Mouse (Mus musculus): Measurements from ENCODE around the gene Asb3. TPM values are rescaled to one million over a fixed set of nuclear protein-coding genes. Genes with fewer than 3 reads are reported as not detected.
"Not testable (repeated sequence)": the region's sequence is repeated elsewhere in the genome, so short reads cannot be mapped to it uniquely, and the experiment has no call there.

Gene Asb3
- total RNA-seq, 2 experiments from 2014 or later: 6.1 to 6.9 TPM

DNA sequence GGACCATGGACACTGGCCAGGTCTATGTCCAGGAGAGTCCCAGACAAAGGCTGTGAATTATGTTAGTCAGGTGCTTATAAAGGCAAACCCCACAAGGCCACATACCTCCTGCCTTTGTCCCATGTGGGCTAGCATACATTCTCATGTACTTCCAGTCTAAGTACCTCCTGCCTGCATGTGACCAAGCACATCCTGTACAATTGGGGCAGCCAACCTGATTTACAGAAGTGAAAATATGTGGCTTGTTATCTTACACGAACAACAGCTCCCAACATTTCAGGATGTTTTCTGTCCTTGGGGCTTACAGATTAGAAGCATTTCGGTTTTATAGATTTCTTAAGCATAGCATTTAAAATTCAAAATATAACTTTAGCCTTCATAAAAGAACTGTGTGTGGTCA lies 114.8 kb downstream of the Asb3 start:
- DNase-seq: no peak

DNA sequence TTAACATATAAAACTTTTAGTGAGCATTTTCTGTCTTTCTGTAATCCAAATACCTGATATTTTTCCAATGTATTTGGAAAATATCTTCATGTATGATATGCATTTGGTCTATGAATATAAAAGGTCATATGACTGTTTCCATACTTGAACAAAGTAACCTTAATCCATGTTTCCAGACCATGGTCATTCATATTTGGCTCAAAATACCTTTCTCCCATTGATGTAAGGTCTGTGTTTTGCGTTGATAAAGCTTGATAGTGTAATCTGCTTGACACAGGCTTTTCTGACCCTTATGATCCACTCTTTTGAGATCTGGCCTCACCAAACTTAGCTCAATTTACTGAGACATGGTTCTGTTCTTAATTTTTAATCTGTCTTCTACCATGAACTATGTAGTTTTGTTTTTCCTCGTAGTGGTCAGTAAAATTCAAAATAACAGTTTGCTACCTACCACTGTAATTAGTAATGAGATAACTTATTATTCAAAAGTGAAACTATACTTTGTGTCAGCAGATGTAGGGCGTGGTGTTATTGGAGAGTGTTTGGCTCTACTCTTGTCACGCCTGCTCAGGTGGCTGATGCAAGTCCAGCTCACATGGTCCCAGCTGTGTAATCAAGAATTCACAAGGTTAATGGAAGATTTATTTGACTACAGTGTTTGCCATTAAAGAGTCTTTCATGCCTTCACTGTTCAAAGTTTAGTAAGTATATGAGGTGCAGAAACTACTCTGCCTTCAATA lies 116.1 kb downstream of the Asb3 start:
- no peak for DNase-seq

DNA sequence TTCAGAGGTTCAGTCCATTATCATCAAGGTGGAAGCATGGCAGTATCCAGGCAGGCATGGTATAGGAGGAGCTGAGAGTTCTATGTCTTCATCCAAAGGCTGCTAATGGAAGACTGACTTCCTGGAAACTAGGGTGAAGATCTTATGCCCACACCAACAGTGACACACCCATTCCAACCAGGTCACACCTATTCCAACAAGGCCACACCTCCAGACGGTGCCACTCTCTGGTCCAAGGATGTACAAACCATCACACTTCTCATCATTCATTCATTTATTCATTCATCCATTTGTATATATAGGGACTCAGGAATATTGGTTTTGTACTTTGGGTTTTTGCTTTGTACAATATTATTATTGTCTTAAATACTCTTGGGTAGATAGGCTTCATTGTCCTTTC lies 124.5 kb downstream of the Asb3 start:
- DNase-seq: not testable (repeated sequence)

DNA sequence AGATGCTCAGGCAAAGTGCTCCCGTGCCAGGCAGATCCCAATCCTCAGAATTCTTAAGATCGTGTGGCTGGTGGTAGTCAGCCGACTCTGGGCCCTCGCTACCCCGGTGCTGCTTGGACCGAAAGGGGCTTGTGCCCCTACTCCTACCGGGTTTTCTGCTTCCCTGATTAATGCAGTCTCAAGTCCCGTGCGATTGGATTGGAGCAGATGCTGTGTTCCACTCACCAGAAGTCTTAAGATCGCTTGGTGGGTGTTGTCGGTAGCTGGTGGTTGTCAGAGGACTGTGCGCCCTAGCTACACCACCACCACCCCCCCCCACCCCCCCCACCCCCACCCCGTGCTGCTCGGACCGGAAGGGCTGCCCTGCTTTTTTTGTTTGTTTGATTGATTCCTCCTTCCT lies 132.2 kb downstream of the Asb3 start:
- not testable (repeated sequence) for DNase-seq

- DNase-seq: no peak
Observed at GRCm38 (mm10) chr11:31034958-31035357, 149.7 kb downstream of the Asb3 start.

- DNase-seq: no peak
Observed at GRCm38 (mm10) chr11:31089973-31090372, 204.8 kb downstream of the Asb3 start.

GRCm38 (mm10) chr11:31090478-31090978 lies 205.3 kb downstream of the Asb3 start:
- DNase-seq: no peak

- not testable (repeated sequence) for DNase-seq
Observed at GRCm38 (mm10) chr11:31099519-31099918, 214.3 kb downstream of the Asb3 start.

DNA sequence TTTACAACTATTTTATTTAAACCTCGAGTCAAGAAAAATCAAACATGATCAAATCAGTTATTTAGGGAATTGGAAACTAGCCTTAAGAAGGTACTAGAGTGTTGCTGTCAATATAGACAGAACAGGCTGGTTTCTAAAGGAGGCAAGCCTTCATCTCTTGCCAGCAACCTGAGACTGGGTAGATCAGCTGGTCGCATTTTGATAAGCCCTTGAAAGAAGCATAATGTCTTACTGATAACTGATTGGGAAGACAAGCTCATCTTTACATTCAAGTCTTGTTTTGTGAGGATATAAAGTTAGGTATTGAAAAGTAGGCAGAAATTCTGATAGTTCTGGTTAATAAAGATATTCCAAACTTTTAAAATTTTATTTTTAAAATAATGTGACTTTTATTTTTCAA lies 217.0 kb downstream of the Asb3 start:
- DNase-seq: no peak

DNA sequence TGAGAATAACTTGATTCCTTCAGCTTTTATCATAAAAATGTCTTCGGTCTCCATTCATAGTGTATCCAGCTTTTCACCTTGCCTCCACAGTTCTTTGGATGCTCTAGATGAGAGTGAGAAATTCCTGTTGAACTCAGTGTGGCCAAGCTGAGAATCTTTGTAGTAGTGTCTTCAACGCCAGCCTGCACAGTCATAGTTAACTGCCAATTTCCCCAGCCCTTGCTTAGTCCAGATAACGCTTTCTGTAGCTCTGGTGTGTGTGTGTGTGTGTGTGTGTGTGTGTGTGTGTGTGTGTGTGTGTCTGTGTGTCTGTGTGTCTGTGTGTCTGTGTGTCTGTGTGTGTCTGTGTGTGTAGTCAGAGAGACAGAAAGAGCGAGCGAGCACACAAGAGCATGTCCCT lies 220.1 kb downstream of the Asb3 start:
- DNase-seq: no peak

DNA sequence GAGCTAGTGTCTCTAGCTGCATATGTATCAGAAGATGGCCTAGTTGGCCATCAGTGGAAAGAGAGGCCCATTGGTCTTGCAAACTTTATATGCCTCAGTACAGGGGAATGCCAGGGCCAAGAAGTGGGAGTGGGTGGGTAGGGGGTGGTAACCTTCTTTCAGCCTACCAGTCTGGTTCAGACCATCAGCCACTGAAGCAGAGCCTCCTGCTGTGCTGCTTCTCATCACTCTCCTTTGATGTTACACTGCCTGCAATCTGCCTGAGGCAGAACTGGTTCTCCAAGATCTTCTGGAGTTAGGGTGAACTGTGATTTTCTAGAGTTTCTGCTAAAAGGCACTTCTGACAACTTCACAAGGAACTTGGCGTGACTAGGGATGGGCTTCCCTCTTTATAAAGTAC lies 241.7 kb downstream of the Asb3 start:
- not testable (repeated sequence) for DNase-seq

- DNase-seq: not testable (repeated sequence)
Observed at GRCm38 (mm10) chr11:31133726-31134125, 248.5 kb downstream of the Asb3 start.

GRCm38 (mm10) chr11:31134824-31135223 lies 249.6 kb downstream of the Asb3 start:
- DNase-seq: not testable (repeated sequence)

- not testable (repeated sequence) for DNase-seq
Observed at GRCm38 (mm10) chr11:31138394-31138793, 253.2 kb downstream of the Asb3 start.

Other genes starting within 250 kb of the Asb3 start
- gene Acyp2, start 235.8 kb upstream of the Asb3 start, total RNA-seq (2021): 100 to 1,000 TPM; 105 to 111 TPM
- 100 to 1,000 TPM; 134 to 156 TPM for gene Psme4, start 113.7 kb upstream of the Asb3 start, total RNA-seq (2021)
- under 1 TPM; 0.08 to 0.16 TPM for gene Gpr75, start 58 bp upstream of the Asb3 start, total RNA-seq (2021)
- gene Erlec1, start 68.9 kb downstream of the Asb3 start, total RNA-seq (2021): 10 to 100 TPM; 25.4 to 31.6 TPM
- 10 to 100 TPM; 14.5 to 16.0 TPM for gene Chac2, start 100.9 kb downstream of the Asb3 start, total RNA-seq (2021)

Data from gastrocnemius, postnatal 25 days (tissue).